In genomic region chr4:69015396-69015795, GRCm38 (mm10) we compare ENCODE assay signal across 23 mouse cellular contexts.
DNase-seq lines count a peak whose midpoint lies in the region; ATAC-seq lines count a peak whose summit lies in the region.
"Had no signal": no experiment of that assay in that cellular context is flagged by ENCODE, and none has a peak within 500 bp of the region (broad histone marks: within the 10 kb centered on the region; RNA-seq: fewer than 3 reads in every experiment).

No protein-coding gene starts in this region.

- no peaks in the 10 kb centered on the region for H3K27me3 ChIP-seq in forebrain, embryonic 13.5 days
- H3K27me3 ChIP-seq: heart, embryonic 15.5 days; hindbrain, embryonic 13.5 days; kidney, embryonic 15.5 days; liver, embryonic 13.5 days; neural tube, embryonic 15.5 days; stomach, embryonic 15.5 days had no signal

- H3K9me3 ChIP-seq in forebrain, embryonic 13.5 days (replicated peaks): no peaks in the 10 kb centered on the region
- H3K9me3 ChIP-seq: heart, embryonic 15.5 days; hindbrain, embryonic 13.5 days; kidney, embryonic 15.5 days; liver, embryonic 13.5 days; neural tube, embryonic 15.5 days; stomach, embryonic 15.5 days had no signal

- no peak overlapping the region for H3K4me3 ChIP-seq in forebrain, embryonic 13.5 days
- H3K4me3 ChIP-seq: gastrocnemius, adult 2 months; heart, embryonic 15.5 days; hindbrain, embryonic 13.5 days; kidney, embryonic 15.5 days; liver, embryonic 13.5 days; neural tube, embryonic 15.5 days; stomach, embryonic 15.5 days had no signal

- peak; percentile 27 to 44 for DNase-seq in frontal cortex, adult 2 months (ENCODE audit: extremely low spot score in 1 of 2, low spot score in 1 of 2)
- DNase-seq in frontal cortex, postnatal 10 days (ENCODE audit: low spot score in 2 of 2): no peak
- DNase-seq in right cerebral cortex, postnatal 25 days: peak; percentile 12
- no peak for DNase-seq in right cerebral cortex, postnatal 14 days
- DNase-seq in layer of hippocampus, postnatal 25 days (ENCODE audit: extremely low spot score in 1 of 2, low spot score in 1 of 2): peak; percentile 6 to 8
- no peak for DNase-seq in heart, adult 9 months (ENCODE audit: low spot score in 2 of 2)
- DNase-seq: adrenal gland, postnatal 14 days; cerebellum, adult 9-11 months; gastrocnemius, adult 2 months; heart, postnatal 36 days; kidney, adult 11 months; kidney, postnatal 4 days; liver, embryonic 13.5 days; lung, adult 2 months; lung, postnatal 14 days had no signal

- 59% methylated on average over 2 of the region's 2 CpGs for WGBS in forebrain, embryonic 13.5 days

- H3K27ac ChIP-seq in forebrain, embryonic 13.5 days: no peak overlapping the region
- H3K27ac ChIP-seq: gastrocnemius, adult 2 months; heart, embryonic 15.5 days; hindbrain, embryonic 13.5 days; kidney, embryonic 15.5 days; liver, embryonic 13.5 days; neural tube, embryonic 15.5 days; stomach, embryonic 15.5 days had no signal

- ATAC-seq in cerebellum, adult (ENCODE audit: insufficient number of reproducible peaks, low FRiP score, low TSS enrichment): no peak
- no peak for ATAC-seq in forebrain, embryonic 13.5 days

- no peaks in the 10 kb centered on the region for H3K4me1 ChIP-seq in forebrain, embryonic 13.5 days
- H3K4me1 ChIP-seq: heart, embryonic 15.5 days; hindbrain, embryonic 13.5 days; kidney, embryonic 15.5 days; liver, embryonic 13.5 days; neural tube, embryonic 15.5 days; stomach, embryonic 15.5 days had no signal

- no peak overlapping the region for H3K9ac ChIP-seq in forebrain, embryonic 13.5 days
- H3K9ac ChIP-seq: heart, embryonic 15.5 days; hindbrain, embryonic 13.5 days; kidney, embryonic 15.5 days; liver, embryonic 13.5 days; neural tube, embryonic 15.5 days; stomach, embryonic 15.5 days had no signal

- H3K36me3 ChIP-seq in forebrain, embryonic 13.5 days (ENCODE audit: poor library complexity, severe bottlenecking): no peaks in the 10 kb centered on the region
- H3K36me3 ChIP-seq: heart, embryonic 15.5 days; hindbrain, embryonic 13.5 days; kidney, embryonic 15.5 days; liver, embryonic 13.5 days; neural tube, embryonic 15.5 days; stomach, embryonic 15.5 days had no signal

- no peak overlapping the region for H3K4me2 ChIP-seq in forebrain, embryonic 13.5 days
- H3K4me2 ChIP-seq: heart, embryonic 15.5 days; hindbrain, embryonic 13.5 days; kidney, embryonic 15.5 days; liver, embryonic 13.5 days; midbrain, embryonic 11.5 days; neural tube, embryonic 15.5 days; stomach, embryonic 15.5 days had no signal

Comparison
In these comparisons a context has a peak if more than half of its experiments do, and no peak if none do; other contexts are left out.
1. DNase-seq: peak in frontal cortex, adult 2 months (2 of 2), right cerebral cortex, postnatal 25 days (single experiment) and layer of hippocampus, postnatal 25 days (2 of 2); none in frontal cortex, postnatal 10 days (0 of 2), right cerebral cortex, postnatal 14 days (single experiment) and heart, adult 9 months (0 of 2).